Mouse (Mus musculus) c-Kit-positive CD71-negative TER-119-negative erythroid progenitor cells, embryonic 14.5 days (primary cell): ENCODE measurements at regions not wholly inside any gene's neighbourhood (a gene's known extent, or its start where the extent isn't known, plus 50 kb on each side); places are given as distances from the start of the nearest gene placed in this dataset.
"Not testable (repeated sequence)": the region's sequence is repeated elsewhere in the genome, so short reads cannot be mapped to it uniquely, and the experiment has no call there.

Experiments
- DNase-seq: peaks from one replicate; pipeline ENCODE4 v3.0.0-alpha.2; 2013; ENCODE audit warnings: low read depth

DNA sequence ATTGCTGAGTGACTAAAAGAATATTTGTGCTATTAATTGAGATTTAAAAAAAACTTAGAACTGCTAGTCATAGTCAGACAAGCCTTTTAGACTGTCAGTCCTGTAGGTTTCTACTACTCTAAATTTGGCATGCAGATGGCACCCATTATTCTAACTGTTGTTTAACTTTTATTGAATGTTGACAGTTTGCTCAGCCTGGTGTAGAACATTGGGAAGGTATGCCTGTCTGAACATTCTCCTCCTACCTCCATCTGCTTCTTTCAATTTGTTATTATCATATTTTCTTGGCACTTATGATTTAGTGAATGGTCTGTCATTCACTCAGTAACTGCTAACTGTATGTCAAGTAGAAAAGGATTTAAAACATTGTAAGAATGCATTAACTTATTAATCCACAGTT is 130.9 kb downstream of the Gmnc start:
- DNase-seq = no peak

- no peak for DNase-seq
Measured at GRCm38 (mm10) chr16:26849191-26849590, 142.3 kb downstream of the Gmnc start.

DNA sequence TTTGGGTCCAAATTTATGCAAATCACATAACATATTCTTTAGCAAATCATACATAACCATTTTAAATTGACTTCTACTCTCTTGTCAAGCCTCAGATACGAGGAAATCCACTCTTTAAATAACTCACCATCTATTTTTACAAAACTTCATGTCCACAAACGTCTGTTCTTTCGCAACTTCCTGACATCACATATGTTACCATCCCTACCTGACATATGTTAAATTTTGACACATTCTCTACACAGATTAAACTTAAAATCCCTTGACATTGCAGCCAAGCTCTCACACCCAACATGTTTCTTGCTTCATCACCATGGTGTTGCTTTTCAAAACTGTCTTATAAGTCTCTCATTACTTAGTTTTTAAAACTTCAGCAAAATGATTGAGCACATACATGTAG is 164.4 kb downstream of the Gmnc start:
- DNase-seq = no peak

- not testable (repeated sequence) for DNase-seq
Measured at GRCm38 (mm10) chr16:26811201-26811600, 180.3 kb downstream of the Gmnc start.

DNA sequence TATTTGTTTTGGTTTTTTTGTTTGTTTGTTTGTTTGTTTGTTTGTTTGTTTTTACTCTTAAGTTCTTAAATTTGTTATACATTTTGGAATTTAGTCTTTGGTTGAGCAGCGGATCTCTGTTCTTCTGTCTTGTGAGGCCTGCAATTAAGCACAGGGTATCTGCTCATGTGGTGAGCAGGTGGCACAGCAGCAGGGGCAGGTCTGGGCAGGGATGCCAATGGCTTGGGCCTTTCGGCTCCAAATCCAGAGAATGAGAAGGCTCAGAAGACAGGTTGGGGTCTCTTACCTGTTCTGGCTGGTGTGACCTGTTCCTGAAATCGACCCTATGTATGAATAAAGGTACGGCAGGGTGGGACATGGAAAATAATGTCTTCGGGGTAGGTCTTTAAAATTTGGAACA is 186.0 kb downstream of the Gmnc start:
- DNase-seq = no peak

DNA sequence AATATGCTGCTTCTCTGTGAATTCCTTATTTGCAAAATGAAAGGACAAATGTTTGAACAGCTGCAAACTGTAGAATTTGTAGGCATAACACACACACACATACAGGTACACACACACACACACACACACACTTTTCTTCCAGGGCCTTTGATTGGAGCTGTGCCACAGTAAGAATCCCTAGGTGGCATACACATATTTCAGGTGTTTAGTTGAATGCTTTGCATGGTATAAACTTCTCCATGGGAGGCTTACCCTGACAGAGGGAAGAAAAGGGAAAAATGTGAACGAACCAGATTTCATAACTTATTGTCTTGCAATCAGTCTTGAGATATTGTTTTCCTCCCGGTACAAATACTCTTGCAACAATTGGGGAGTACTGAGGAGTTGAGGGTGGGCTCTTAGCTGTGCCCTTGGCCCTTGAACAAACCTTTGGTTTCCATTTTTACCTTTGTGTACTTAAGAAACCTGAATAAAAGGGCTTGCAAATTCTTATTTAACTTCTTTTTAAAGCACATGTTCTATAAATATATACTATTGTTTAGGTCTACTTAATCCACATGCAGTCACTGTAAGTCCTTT is 204.3 kb downstream of the Gmnc start:
- DNase-seq = no peak

DNA sequence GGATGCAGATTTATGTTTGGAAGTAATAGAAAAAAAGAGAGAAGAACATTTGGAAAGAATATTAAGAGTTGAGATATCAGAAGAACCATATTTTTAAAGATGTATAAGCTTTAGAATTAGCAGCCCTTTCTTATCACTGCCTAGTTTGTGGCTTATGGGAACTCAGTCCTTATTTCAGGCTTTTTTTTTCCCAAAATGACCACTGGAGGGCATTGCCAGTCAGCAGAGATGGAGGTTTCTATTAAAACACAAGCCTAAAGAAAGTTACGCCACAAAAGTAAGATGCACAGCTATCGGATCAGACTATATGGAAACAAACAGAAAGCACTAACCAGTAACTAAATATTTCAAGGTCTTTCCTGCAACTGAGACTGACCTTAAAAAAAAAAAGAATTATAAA is 200.8 kb downstream of the Il1rap start:
- peak; percentile 1 for DNase-seq
